Mouse (Mus musculus): ENCODE measurements around the gene Sf3a1.

DNA sequence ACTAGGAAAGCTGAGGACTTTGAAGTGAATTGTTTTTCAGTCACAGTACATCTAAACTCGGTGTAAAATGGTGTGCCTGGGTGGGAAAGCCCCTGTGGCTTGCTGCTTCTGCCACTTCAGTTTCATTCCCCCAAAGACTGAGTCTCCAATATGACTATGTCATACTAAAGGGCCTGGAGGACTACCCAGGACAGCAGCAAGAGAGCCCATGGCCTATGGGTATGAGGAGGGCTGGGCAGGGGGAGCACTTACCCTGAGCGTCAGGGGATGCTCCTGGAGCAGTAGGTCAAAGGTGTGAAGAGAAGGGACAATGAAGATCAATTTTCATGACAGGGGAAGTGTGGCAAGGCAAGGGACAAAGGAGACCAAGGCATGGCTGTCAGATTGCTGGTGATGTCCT is 21.2 kb upstream of the Sf3a1 start:
- no peak for TF ChIP-seq EP300 (IDR thresholded peaks at IDR 0.05; ENCODE audit: insufficient read depth, low read depth, low read length)
- no peak for TF ChIP-seq CTCF (IDR thresholded peaks at IDR 0.05; ENCODE audit: low read depth, low read length)

Data from ES-Bruce4 (cell line).